Mouse (Mus musculus) B cell, adult (primary cell): ENCODE results near the gene Crp. TPM values are rescaled to one million over a fixed set of nuclear protein-coding genes. Genes with fewer than 3 reads are reported as not detected.

Experiments used
- total RNA-seq: library from RNA; stranded (reverse); gene quantifications from 4 replicates; pipeline ENCODE4 v1.2.4, GENCODE M21; 2023; ENCODE audit not compliant: inconsistent age

Gene Crp
- not detected in 4 replicates for total RNA-seq

DNA sequence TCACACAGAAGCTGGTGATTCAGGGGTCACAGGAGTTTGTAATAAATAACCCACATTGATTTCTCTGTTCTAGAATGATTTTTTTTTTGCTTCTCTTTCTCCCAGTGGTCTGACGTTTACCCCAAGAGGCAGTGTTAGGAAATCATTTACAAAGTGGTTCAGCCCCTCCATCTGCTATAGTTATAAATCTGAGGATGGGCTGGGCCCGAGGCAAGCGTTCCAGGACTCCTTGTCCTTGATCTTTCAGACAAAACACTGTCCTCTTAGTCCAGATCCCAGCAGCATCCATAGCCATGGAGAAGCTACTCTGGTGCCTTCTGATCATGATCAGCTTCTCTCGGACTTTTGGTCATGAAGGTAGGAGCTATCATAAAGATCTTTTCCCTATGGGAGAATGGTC is at the start of gene Crp:
Gene Crp (plus strand): TSS at position 212 of the 400 bp plus-strand sequence.

Other genes starting within 250 kb of the Crp start
- gene Slamf9, start 222.7 kb upstream of the Crp start, total RNA-seq = 0.78 to 3.9 TPM (median 2.9 TPM) in 4 replicates
- gene Igsf9, start 216.3 kb upstream of the Crp start, total RNA-seq = 7.6 to 12.2 TPM (median 10.3 TPM) in 4 replicates
- 117 to 134 TPM (median 125 TPM) in 4 replicates for gene Tagln2, start 198.0 kb upstream of the Crp start, total RNA-seq
- 3.6 to 5.2 TPM (median 4.1 TPM) in 4 replicates for gene Cfap45, start 177.3 kb upstream of the Crp start, total RNA-seq
- not detected in 4 replicates for gene Vsig8, start 142.1 kb upstream of the Crp start, total RNA-seq
- gene Slamf8, start 107.5 kb upstream of the Crp start, total RNA-seq = 0.30 to 1.1 TPM (median 0.52 TPM) in 4 replicates
- gene Fcrl6, start 95.5 kb upstream of the Crp start, total RNA-seq = not detected in 4 replicates
- 0.48 to 0.71 TPM (median 0.56 TPM) in 4 replicates for gene Dusp23, start 65.1 kb upstream of the Crp start, total RNA-seq
- gene Apcs, start 197.0 kb downstream of the Crp start, total RNA-seq = not detected in 4 replicates